Mouse (Mus musculus): Measurements from ENCODE around the gene Mark3. TPM values are rescaled to one million over a fixed set of nuclear protein-coding genes. Genes with fewer than 3 reads are reported as not detected.

The Mark3 gene
- polyA plus RNA-seq, 1 experiment from 2014 or later, result 73.6 TPM

DNA sequence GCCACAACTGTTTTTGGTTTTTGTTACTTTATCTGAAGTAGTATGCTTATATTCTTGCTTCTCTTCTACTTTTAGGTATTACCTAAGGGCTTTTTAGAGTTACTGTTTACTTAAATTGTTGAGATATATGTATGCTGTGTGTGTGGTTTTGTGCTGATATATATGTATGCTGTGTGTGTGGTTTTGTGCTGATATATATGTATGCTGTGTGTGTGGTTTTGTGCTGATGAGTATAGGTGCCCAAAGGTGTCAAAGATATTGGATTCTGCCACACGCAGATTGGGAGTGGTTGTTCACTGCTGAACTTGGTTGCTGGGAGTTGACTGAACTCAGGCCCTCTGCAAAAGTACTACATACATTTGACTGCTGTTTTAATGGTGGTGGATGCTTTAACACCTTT is 24.6 kb downstream of the Mark3 start:
- no peak overlapping the region for H3K27ac ChIP-seq (ENCODE audit: low read depth, low read length)
- H3K4me1 ChIP-seq (ENCODE audit: control insufficient read depth, insufficient read depth, low read length), result no peaks in the 10 kb centered on the region
- peaks cover 51% of the 10 kb centered on the region for H3K36me3 ChIP-seq (ENCODE audit: control insufficient read depth, insufficient read depth, low read length)
- ATAC-seq (ENCODE audit: low FRiP score, low TSS enrichment), result no peak
- H3K4me3 ChIP-seq (ENCODE audit: low read length), result no peak overlapping the region
- no peaks in the 10 kb centered on the region for H3K9me3 ChIP-seq (ENCODE audit: control insufficient read depth, low read length)
- no peak overlapping the region for H3K9ac ChIP-seq (ENCODE audit: low read depth, low read length)
- H3K27me3 ChIP-seq (ENCODE audit: control insufficient read depth, insufficient read depth, low read length), result no peaks in the 10 kb centered on the region
- H3K4me2 ChIP-seq (replicated peaks; ENCODE audit: low read depth, low read length), result no peak overlapping the region
- 91% methylated on average over 1 of the region's 1 CpGs for WGBS

DNA sequence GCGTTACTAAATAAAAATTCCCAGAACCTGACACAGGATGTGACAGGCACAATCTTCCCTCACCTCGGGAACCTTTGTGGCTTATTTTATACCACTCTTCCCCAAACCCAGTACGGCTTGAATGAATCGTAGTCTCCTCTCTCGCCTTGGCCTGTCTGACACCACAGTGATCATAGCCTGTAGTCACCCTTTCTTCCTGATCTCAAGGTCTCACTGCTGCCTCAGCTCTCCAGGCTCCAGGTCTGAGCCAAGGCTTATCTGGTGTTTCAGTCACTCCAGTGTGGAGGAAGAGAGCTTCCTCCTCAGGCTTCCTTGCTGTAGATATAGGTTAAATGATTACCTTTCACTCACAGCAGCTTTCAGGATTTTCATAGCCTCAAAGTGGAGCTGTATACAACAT is 25.3 kb downstream of the Mark3 start:
- WGBS, result 91% methylated on average over 5 of the region's 5 CpGs
- no peak for ATAC-seq (ENCODE audit: low FRiP score, low TSS enrichment)

DNA sequence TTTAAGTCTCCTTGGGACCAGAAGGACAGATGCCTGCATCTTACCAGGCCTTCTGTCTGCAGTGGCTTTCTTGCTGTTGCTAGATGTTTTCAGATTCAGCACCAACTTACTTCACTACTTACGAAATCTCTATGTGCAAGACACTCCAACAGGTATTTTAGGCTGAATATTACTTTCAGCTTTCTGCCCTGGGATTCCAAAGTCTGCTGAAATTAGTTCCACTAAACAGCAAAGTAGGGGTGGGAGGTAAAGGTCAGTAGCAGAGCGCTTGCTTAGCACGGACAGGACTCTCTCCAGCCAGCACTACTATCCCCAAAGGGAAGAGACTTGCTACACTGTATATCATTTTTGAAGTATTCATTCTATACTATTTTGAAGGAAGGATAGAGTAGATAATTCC is 29.5 kb downstream of the Mark3 start:
- no peak for ATAC-seq (ENCODE audit: low FRiP score, low TSS enrichment)
- Histone ChIP-seq H3K4me3 (ENCODE audit: low read length) (no peak overlapping the region), H3K4me1 (ENCODE audit: control insufficient read depth, insufficient read depth, low read length) (no peaks in the 10 kb centered on the region), H3K27ac (ENCODE audit: low read depth, low read length) (no peak overlapping the region), H3K27me3 (ENCODE audit: control insufficient read depth, insufficient read depth, low read length) (no peaks in the 10 kb centered on the region), H3K4me2 (replicated peaks; ENCODE audit: low read depth, low read length) (no peak overlapping the region), H3K36me3 (ENCODE audit: control insufficient read depth, insufficient read depth, low read length) (peaks cover 36% of the 10 kb centered on the region), H3K9ac (ENCODE audit: low read depth, low read length) (no peak overlapping the region), H3K9me3 (ENCODE audit: control insufficient read depth, low read length) (no peaks in the 10 kb centered on the region)
- 85% methylated on average over 3 of the region's 3 CpGs for WGBS

More for the DNA sequence above, 25.3 kb downstream of the Mark3 start:
- H3K27me3 ChIP-seq (ENCODE audit: control insufficient read depth, insufficient read depth, low read length), result no peaks in the 10 kb centered on the region
- H3K4me2 ChIP-seq (replicated peaks; ENCODE audit: low read depth, low read length), result no peak overlapping the region
- no peak overlapping the region for H3K27ac ChIP-seq (ENCODE audit: low read depth, low read length)
- peaks cover 46% of the 10 kb centered on the region for H3K36me3 ChIP-seq (ENCODE audit: control insufficient read depth, insufficient read depth, low read length)
- H3K4me1 ChIP-seq (ENCODE audit: control insufficient read depth, insufficient read depth, low read length), result no peaks in the 10 kb centered on the region
- no peak overlapping the region for H3K9ac ChIP-seq (ENCODE audit: low read depth, low read length)
- no peaks in the 10 kb centered on the region for H3K9me3 ChIP-seq (ENCODE audit: control insufficient read depth, low read length)
- no peak overlapping the region for H3K4me3 ChIP-seq (ENCODE audit: low read length)

DNA sequence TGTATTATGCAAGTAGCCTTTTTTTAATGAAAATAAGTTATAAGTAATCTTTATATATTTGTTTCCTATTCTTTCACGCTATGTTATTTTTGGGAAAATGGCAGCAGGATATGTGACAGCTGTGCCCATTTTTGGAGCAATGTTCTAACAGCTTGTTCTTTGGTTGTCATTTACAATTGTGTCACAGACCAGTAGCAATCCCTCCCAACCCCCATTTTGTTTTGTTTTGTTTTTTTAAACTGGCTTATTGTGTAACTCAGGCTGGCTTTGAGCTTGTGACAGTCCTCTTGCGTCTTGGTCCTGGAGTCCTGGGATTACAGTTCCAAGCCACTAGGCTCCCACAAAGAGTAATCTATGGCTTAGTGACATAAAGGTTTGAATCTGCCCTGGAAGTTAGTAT is 31.3 kb downstream of the Mark3 start:
- Histone ChIP-seq H3K4me3 (ENCODE audit: low read length) (no peak overlapping the region), H3K4me2 (replicated peaks; ENCODE audit: low read depth, low read length) (no peak overlapping the region), H3K4me1 (ENCODE audit: control insufficient read depth, insufficient read depth, low read length) (no peaks in the 10 kb centered on the region), H3K27ac (ENCODE audit: low read depth, low read length) (no peak overlapping the region), H3K27me3 (ENCODE audit: control insufficient read depth, insufficient read depth, low read length) (no peaks in the 10 kb centered on the region), H3K9me3 (ENCODE audit: control insufficient read depth, low read length) (no peaks in the 10 kb centered on the region), H3K36me3 (ENCODE audit: control insufficient read depth, insufficient read depth, low read length) (peaks cover 40% of the 10 kb centered on the region), H3K9ac (ENCODE audit: low read depth, low read length) (no peak overlapping the region)
- WGBS, result 97% methylated on average over 2 of the region's 2 CpGs
- ATAC-seq (ENCODE audit: low FRiP score, low TSS enrichment), result no peak

DNA sequence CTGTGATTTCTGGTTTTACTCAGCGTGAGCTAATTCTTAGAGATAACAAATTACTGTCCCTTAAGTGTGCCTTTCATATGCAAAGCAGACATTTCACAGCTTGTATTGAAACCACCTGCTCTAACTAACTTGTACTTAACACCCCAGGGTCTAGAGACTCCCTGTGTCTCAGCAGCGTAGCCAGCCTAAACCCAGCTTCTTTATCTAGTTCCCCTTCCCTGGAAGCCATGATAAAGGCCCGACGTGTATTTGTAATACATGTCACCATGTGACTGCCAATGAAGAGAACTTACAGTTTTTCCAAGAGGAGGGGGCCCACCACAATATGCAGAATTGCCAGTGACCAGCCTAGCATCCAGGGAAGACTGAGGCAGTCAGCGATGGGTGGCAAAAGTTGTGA is 33.7 kb downstream of the Mark3 start:
- Histone ChIP-seq H3K27ac (ENCODE audit: low read depth, low read length) (no peak overlapping the region), H3K36me3 (ENCODE audit: control insufficient read depth, insufficient read depth, low read length) (peaks cover 51% of the 10 kb centered on the region), H3K9me3 (ENCODE audit: control insufficient read depth, low read length) (no peaks in the 10 kb centered on the region), H3K4me2 (replicated peaks; ENCODE audit: low read depth, low read length) (no peak overlapping the region), H3K9ac (ENCODE audit: low read depth, low read length) (no peak overlapping the region), H3K4me3 (ENCODE audit: low read length) (no peak overlapping the region), H3K27me3 (ENCODE audit: control insufficient read depth, insufficient read depth, low read length) (no peaks in the 10 kb centered on the region), H3K4me1 (ENCODE audit: control insufficient read depth, insufficient read depth, low read length) (no peaks in the 10 kb centered on the region)
- 74% methylated on average over 5 of the region's 5 CpGs for WGBS
- no peak for ATAC-seq (ENCODE audit: low FRiP score, low TSS enrichment)

DNA sequence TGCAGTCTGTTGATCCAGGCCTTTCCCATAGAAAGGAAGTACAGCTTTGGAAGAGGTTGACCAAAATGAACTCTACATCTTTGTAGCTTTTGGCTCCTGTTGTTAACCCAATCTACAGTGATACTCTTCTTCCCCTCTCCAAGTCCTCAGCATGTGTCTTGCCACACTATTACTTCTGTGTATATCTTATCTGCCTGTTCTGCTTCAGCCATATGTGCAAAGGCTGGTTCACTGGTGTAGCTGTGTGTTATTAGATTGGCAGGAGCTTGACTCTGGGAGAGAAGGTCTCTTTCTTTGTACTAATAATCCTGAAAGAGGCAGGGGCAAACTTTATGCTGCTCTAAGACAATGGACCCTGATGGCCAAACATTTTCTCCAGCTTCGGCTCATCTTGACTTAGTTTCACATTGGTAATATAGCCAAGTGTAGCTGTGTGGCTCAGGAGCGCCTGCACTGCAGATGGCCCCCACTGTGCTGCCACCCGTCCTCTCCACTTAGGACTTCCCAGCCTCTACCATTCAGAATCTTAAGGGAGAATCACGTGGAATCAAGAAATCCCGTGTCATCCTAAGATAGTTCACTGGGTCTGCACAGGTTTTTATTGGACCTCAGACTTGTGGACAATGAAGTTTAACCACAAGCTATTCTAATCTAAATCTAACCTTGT is 40.3 kb downstream of the Mark3 start:
- Histone ChIP-seq H3K9me3 (ENCODE audit: control insufficient read depth, low read length) (no peaks in the 10 kb centered on the region), H3K4me1 (ENCODE audit: control insufficient read depth, insufficient read depth, low read length) (no peaks in the 10 kb centered on the region), H3K4me2 (replicated peaks; ENCODE audit: low read depth, low read length) (no peak overlapping the region), H3K27ac (ENCODE audit: low read depth, low read length) (no peak overlapping the region), H3K9ac (ENCODE audit: low read depth, low read length) (no peak overlapping the region), H3K4me3 (ENCODE audit: low read length) (no peak overlapping the region), H3K27me3 (ENCODE audit: control insufficient read depth, insufficient read depth, low read length) (no peaks in the 10 kb centered on the region), H3K36me3 (ENCODE audit: control insufficient read depth, insufficient read depth, low read length) (peaks cover 50% of the 10 kb centered on the region)
- WGBS, result 94% methylated on average over 5 of the region's 5 CpGs
- no peak for ATAC-seq (ENCODE audit: low FRiP score, low TSS enrichment)

DNA sequence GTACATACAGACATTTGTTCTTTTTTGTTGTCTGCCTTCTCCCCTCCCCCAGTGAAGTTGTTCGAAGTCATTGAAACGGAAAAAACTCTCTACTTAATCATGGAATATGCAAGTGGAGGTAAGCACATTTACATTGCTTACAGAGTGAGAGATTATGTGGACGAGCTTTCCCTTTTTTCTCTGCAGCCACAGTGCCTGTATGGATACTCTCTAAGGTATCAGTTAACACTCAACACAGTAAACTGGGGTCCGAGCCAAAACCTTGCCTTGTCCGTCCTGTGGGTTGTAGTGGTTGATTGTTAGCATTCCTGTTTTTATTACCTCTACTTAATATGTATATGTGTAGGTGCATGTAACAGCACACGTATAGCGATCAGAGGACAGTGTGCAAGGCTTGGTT is 43.9 kb downstream of the Mark3 start:
- ATAC-seq (ENCODE audit: low FRiP score, low TSS enrichment), result no peak
- Histone ChIP-seq H3K36me3 (ENCODE audit: control insufficient read depth, insufficient read depth, low read length) (peaks cover 51% of the 10 kb centered on the region), H3K4me1 (ENCODE audit: control insufficient read depth, insufficient read depth, low read length) (no peaks in the 10 kb centered on the region), H3K9ac (ENCODE audit: low read depth, low read length) (no peak overlapping the region), H3K27ac (ENCODE audit: low read depth, low read length) (no peak overlapping the region), H3K27me3 (ENCODE audit: control insufficient read depth, insufficient read depth, low read length) (no peaks in the 10 kb centered on the region), H3K9me3 (ENCODE audit: control insufficient read depth, low read length) (no peaks in the 10 kb centered on the region), H3K4me3 (ENCODE audit: low read length) (no peak overlapping the region), H3K4me2 (replicated peaks; ENCODE audit: low read depth, low read length) (no peak overlapping the region)
- 90% methylated on average over 7 of the region's 7 CpGs for WGBS

DNA sequence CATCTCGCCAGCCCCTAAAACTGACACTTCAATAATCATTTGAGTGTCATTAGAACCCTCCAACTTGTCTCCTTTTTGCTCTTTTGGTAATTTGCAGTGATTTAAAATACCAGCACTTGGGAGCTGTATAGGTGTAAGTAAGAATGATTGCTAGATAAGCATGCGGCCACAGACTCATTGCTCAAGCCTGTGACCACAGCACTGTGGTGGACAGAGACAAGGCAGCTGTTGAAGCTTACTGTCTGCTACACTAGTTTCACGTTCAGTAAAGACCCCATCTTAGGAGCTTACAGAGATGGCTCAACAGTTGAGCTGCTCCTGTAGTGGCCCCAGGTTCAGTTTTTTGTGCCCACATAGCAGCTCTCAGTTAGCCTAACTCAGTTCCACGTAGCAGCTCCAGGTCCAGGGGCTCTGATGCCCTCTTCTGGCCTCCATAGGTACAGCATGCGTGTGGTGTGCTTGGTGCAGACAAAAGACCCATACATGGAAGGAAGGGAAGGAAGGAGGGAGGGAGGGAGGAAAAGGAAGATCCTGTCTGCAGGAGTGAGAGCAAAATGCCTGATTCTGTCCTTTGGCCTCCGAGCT is 73.8 kb downstream of the Mark3 start:
- Histone ChIP-seq H3K27me3 (ENCODE audit: control insufficient read depth, insufficient read depth, low read length) (no peaks in the 10 kb centered on the region), H3K36me3 (ENCODE audit: control insufficient read depth, insufficient read depth, low read length) (peaks cover 82% of the 10 kb centered on the region), H3K9ac (ENCODE audit: low read depth, low read length) (no peak overlapping the region), H3K4me2 (replicated peaks; ENCODE audit: low read depth, low read length) (no peak overlapping the region), H3K4me3 (ENCODE audit: low read length) (no peak overlapping the region), H3K27ac (ENCODE audit: low read depth, low read length) (no peak overlapping the region), H3K4me1 (ENCODE audit: control insufficient read depth, insufficient read depth, low read length) (no peaks in the 10 kb centered on the region), H3K9me3 (ENCODE audit: control insufficient read depth, low read length) (no peaks in the 10 kb centered on the region)
- ATAC-seq (ENCODE audit: low FRiP score, low TSS enrichment), result no peak
- WGBS, result 64% methylated on average over 6 of the region's 6 CpGs

DNA sequence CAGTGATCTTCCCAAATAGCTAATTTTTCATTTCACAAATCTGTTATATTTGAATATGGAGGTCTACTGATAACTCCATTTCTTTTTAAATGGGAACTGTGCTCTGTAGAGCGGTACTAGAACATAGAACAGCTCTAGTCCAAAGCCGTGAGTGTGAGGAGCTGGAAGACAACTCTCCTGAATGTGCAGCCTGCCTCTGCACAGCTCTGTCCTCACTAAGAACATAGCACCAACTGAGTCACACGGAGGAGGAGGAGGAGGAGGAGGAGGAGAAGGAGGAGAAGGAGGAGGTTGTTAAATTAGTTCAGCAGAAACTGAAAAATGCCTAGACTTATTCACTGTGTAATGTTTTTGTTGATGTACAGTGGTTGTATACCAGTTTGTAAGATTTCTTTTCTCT is 78.6 kb downstream of the Mark3 start:
- H3K9me3 ChIP-seq (ENCODE audit: control insufficient read depth, low read length), result no peaks in the 10 kb centered on the region
- ATAC-seq (ENCODE audit: low FRiP score, low TSS enrichment), result no peak
- H3K27ac ChIP-seq (ENCODE audit: low read depth, low read length), result no peak overlapping the region
- no peak overlapping the region for H3K4me2 ChIP-seq (replicated peaks; ENCODE audit: low read depth, low read length)
- 94% methylated on average over 3 of the region's 3 CpGs for WGBS
- no peak overlapping the region for H3K9ac ChIP-seq (ENCODE audit: low read depth, low read length)
- H3K27me3 ChIP-seq (ENCODE audit: control insufficient read depth, insufficient read depth, low read length), result no peaks in the 10 kb centered on the region
- no peaks in the 10 kb centered on the region for H3K4me1 ChIP-seq (ENCODE audit: control insufficient read depth, insufficient read depth, low read length)
- H3K4me3 ChIP-seq (ENCODE audit: low read length), result no peak overlapping the region
- peaks cover 72% of the 10 kb centered on the region for H3K36me3 ChIP-seq (ENCODE audit: control insufficient read depth, insufficient read depth, low read length)

All from kidney, embryonic 14.5 days (tissue).